Mouse (Mus musculus) spleen, adult 2 months (tissue): ENCODE results near the gene Tas2r144.

ENCODE experiments used
- CTCF ChIP-seq: fragments of 200-500 bp; IDR thresholded peaks from 2 replicates; pipeline ENCODE4 v1.5.1; 2011; ENCODE audit warnings: mild to moderate bottlenecking, inconsistent platforms; ENCODE audit not compliant: insufficient read depth, insufficient read length, insufficient replicate concordance; ENCODE audit errors: extremely low read depth
- POLR2A ChIP-seq: fragments of 200-500 bp; IDR thresholded peaks from 2 replicates; pipeline ENCODE4 v1.6.1; 2011; ENCODE audit warnings: low read depth, low read length, inconsistent platforms

DNA sequence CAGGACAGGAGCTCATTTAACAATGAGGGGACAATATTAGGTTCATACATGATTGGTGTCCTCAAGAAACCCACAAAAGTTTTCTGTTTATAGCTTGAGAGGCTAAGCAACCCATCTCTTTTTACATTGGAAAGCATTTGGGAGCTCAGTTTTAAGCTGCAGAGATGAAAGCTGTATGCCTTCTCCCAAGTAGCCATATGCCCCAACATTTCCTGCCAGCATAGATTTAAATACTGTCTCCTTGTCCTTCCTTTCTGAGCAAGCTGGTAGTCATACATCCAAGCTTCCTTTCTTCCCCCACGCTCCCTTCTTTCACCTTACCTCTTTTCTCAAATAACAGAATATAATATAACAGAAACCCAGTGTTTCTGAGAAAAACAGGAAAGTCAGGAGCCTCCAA, 32.7 kb upstream of the Tas2r144 start:
- no peak for TF ChIP-seq CTCF
- TF ChIP-seq POLR2A = no peak
